30 mouse cellular contexts compared by ENCODE assay signal in genomic region chr8:89171561-89171960, GRCm38 (mm10).
"Had no signal": no experiment of that assay in that cellular context is flagged by ENCODE, and none has a peak within 500 bp of the region (broad histone marks: within the 10 kb centered on the region; RNA-seq: fewer than 3 reads in every experiment).

No protein-coding gene starts in this region.

- H3K4me1 ChIP-seq: liver, embryonic 12.5 days; liver, embryonic 13.5 days; liver, embryonic 15.5 days; lung, embryonic 15.5 days; megakaryocyte, embryonic 14.5 days; midbrain, embryonic 15.5 days had no signal

- H3K9ac ChIP-seq: limb, embryonic 12.5 days; liver, embryonic 12.5 days; liver, embryonic 13.5 days; liver, embryonic 14.5 days; liver, embryonic 15.5 days; liver, postnatal 0 days; lung, embryonic 14.5 days; lung, embryonic 15.5 days; midbrain, embryonic 12.5 days; midbrain, embryonic 13.5 days; midbrain, embryonic 15.5 days; neural tube, embryonic 12.5 days had no signal

- H3K4me2 ChIP-seq: limb, embryonic 12.5 days; liver, embryonic 11.5 days; liver, embryonic 12.5 days; liver, embryonic 13.5 days; liver, embryonic 15.5 days; lung, embryonic 14.5 days; lung, embryonic 15.5 days; midbrain, embryonic 11.5 days; midbrain, embryonic 12.5 days; midbrain, embryonic 13.5 days; midbrain, embryonic 15.5 days; neural tube, embryonic 12.5 days had no signal

- H3K4me3 ChIP-seq: left cerebral cortex, adult 2 months; limb, embryonic 12.5 days; liver, embryonic 12.5 days; liver, embryonic 13.5 days; liver, embryonic 15.5 days; lung, embryonic 15.5 days; midbrain, embryonic 10.5 days; midbrain, embryonic 12.5 days; midbrain, embryonic 13.5 days; midbrain, embryonic 15.5 days; myocyte; neural tube, embryonic 12.5 days had no signal

- H3K9me3 ChIP-seq: liver, embryonic 12.5 days; liver, embryonic 13.5 days; liver, embryonic 15.5 days; lung, embryonic 15.5 days; midbrain, embryonic 10.5 days; midbrain, embryonic 12.5 days; midbrain, embryonic 13.5 days; midbrain, embryonic 15.5 days; neural tube, embryonic 12.5 days had no signal

- H3K36me3 ChIP-seq: limb, embryonic 12.5 days; liver, embryonic 12.5 days; liver, embryonic 13.5 days; liver, embryonic 15.5 days; lung, embryonic 15.5 days; midbrain, embryonic 10.5 days; midbrain, embryonic 12.5 days; midbrain, embryonic 13.5 days; midbrain, embryonic 15.5 days; neural tube, embryonic 12.5 days had no signal

- ATAC-seq: liver, embryonic 12.5 days; liver, postnatal 0 days; lung, postnatal 0 days; midbrain, embryonic 13.5 days; midbrain, embryonic 15.5 days; midbrain, embryonic 16.5 days had no signal

- H3K27ac ChIP-seq: left cerebral cortex, adult 2 months; limb, embryonic 12.5 days; liver, embryonic 12.5 days; liver, embryonic 13.5 days; liver, embryonic 14.5 days; liver, embryonic 15.5 days; lung, embryonic 15.5 days; macrophage; midbrain, embryonic 10.5 days; midbrain, embryonic 12.5 days; midbrain, embryonic 13.5 days; midbrain, embryonic 15.5 days; neural tube, embryonic 12.5 days had no signal

- DNase-seq: left cerebral cortex, postnatal 4 days; liver; liver, embryonic 13.5 days; liver, postnatal 0 days; lung, adult 18-20 months; lung, adult 2 months; lung, embryonic 14.5 days; lung, postnatal 10 days; lung, postnatal 14 days; lung, postnatal 36 days; lung, postnatal 4 days; midbrain, embryonic 14.5 days had no signal

- H3K27me3 ChIP-seq: liver, embryonic 12.5 days; liver, embryonic 13.5 days; liver, embryonic 15.5 days; megakaryocyte, embryonic 14.5 days; midbrain, embryonic 12.5 days; midbrain, embryonic 13.5 days; midbrain, embryonic 15.5 days; neural tube, embryonic 12.5 days had no signal
